Mouse (Mus musculus) thymus, postnatal 25 days (tissue): ENCODE measurements around the gene Cdca3.

Experiments used
- DNase-seq: peaks from one replicate; pipeline ENCODE4 v3.0.0; 2022

Gene Cdca3

DNA sequence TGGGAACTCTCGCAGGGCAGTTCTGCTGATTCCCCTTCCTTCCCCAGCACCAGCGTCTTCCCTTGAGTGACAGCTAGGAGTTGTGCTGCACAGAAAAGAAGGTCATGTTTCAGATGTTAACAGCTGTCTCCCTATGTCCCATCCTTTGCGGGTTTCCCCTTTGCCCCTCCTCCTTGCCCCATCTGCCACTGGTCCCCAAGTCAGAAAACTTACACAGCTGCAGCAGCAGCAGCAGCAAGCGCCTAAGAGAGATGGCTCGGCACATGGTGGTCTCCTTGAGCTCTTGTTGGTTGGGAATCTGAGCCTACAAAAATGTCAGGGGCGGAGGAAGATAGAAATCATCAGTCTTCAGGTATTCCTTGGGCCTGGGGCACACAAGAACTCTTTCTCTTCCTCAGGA lies 50.0 kb downstream of the Cdca3 start:
- peak; percentile 79 for DNase-seq

DNA sequence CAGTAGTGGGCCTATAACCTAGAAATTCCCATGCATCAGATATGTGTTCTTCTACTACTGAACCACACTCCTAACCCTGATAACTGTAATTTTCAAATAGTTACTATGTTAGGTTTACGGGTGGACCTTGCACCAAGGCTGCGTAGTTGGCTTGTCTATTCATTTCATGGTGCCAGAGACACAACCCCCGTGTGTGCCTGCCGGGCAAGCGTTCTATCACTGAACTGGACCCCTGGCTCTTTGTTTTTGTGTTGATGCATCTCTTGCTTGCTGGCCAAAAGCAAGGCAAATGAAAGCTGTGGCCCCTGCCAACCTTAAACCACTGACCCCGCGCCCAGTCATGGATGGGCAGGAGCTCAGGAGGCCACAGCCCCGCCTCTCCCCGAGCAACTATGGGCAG lies 52.5 kb downstream of the Cdca3 start:
- DNase-seq = no peak
